Mouse (Mus musculus) central nervous system, embryonic 11.5 days (tissue): ENCODE measurements around the gene Gm7029. TPM values are rescaled to one million over a fixed set of nuclear protein-coding genes. Genes with fewer than 3 reads are reported as not detected.

Experiments used
- polyA plus RNA-seq: library from polyadenylated mRNA; depleted of rRNA; stranded (reverse); fragments of >200 nt; gene quantifications from 2 replicates; pipeline ENCODE4 v1.2.3, GENCODE M21; 2012; rRNA removed

Gene Gm7029
- polyA plus RNA-seq = not detected in 2 replicates

DNA sequence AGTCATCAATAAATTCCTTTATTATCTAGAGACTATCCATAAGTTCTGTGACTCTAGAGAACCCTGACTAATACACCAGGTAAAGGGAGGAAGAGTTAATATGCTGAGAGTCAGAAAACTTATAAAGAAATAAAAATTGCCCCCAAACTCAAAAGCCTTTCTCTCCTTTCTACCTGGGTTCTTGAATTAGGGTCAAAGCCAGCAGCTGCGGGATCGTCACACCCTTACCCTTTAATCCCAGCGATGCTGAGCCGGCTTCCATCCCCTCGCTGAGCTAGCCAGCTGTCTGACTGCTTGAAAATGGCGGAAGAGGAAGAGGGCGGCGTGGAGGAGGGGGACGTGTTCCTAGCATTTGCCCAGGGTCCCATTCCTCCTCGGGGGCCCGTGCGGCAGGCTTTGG lies at the start of gene Gm7029:
Gene Gm7029 (plus strand): TSS at position 301 of the 400 bp plus-strand sequence.

DNA sequence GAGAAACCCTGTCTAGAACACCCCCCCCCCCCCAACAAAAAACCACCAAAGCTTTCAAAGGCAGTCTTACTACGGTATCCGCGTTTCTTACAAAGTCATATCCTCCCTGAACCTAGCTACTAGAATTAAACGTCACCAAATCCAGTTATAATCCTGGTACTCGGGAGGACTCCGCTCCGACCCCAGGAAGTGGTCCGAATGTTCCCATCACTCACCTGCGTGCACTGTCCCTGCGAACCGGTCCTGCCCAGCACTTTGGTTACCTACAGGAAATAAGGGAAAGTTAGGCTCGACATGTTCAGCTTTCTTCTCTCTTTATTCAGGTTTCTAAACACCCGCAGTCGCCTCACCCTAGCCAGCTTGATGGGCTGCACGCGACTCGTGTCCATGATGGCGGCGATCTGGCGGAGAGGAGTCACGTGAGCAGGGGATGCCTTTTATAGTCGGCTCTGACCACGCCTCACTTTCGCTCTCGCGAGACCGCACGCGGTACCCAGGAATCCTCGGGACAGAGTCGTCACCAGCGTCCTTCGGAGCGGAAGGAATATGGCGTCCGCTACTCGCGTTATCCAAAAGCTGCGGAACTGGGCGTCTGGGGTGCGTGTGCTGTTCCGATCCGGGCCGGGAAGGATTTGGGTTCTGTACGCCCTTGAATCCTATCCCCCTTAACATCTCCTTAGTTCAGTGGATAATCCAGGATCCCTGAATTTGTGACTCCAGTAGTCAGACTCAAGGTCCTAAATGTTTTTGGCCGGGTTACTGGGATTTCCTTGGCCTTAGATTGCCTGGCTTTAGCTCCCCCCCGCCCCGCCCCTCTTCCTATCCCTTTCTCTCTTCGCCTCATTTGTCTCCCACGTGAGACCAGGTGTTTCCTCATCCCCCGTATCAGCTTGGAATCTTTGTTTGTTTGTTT lies 49.3 kb upstream of the Gm7029 start, which contains the start of the genes Rps28 and Ndufa7:
Gene Rps28 (minus strand): TSS at position 479 of the 913 bp plus-strand sequence.
Gene Ndufa7 (plus strand): TSS at position 489 of the 913 bp plus-strand sequence.

DNA sequence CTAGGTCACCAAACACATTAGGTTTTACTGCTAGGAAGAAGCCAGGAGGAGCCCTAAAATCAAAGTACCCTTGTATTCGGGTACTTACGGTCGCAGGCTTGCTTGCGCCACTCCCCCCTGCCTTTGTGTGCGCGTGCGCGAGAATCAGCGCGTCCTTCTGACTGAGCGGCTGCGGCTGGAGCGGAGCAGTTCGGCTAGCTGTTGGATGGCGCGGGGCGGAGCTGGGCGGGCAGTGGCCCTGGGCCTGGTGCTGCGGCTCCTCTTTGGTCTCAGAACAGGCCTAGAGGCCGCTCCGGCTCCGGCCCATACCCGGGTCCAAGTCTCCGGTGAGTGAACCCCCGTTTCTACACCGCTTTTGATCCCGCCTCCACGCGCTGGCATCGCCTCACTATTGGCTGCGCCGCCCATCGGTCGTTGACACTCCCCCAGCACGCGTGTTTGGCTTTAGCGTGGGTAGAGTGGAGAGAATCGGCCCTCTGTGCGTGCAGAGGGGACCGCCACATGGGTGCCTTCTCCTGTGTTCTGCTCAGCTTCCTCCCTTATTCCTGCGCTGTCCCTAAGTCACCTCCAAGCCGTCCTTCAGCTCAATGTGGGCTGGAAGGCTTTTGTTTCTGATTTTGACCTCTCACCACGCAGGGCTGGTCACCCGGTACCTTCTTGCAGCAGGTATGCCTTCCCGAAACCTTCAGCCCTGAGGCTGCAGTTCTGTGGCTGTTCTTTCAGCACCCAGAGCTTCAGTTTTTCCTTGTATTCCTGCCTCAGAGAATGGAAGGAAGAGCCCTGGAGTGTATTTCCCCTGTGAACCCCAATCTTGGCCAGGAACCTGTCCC lies 30.5 kb upstream of the Gm7029 start, which contains the start of gene Cd320:
Gene Cd320 (plus strand): TSS at position 126 of the 830 bp plus-strand sequence.

DNA sequence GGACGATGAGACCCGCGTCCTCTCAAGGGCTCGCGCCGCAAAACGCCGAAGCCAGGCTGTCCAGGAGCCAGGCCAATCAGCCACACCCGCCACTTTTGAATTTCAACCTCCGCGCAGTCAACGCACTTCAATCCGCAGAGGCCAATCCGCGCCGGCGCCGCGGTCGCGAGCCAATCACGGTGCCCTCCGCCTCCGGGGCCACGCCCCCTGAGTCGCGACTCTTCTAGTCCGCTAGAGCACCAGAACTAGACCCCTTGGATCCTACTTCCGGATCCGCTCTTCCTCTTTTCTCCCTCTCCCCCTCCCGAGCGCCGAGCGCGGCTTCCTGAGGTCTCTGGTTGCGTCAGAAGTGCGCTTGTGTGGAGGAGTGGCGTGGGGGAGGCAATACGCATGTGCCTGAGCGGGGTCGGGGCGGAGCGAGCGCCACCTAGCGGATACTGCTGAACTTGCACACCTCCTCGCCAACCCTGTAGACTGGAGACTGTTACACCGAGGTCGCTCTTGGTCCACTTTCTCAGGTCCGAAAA lies 17.0 kb downstream of the Gm7029 start, which contains the start of gene Kifc1:
Gene Kifc1 (minus strand): TSS at position 129 of the 527 bp plus-strand sequence.

DNA sequence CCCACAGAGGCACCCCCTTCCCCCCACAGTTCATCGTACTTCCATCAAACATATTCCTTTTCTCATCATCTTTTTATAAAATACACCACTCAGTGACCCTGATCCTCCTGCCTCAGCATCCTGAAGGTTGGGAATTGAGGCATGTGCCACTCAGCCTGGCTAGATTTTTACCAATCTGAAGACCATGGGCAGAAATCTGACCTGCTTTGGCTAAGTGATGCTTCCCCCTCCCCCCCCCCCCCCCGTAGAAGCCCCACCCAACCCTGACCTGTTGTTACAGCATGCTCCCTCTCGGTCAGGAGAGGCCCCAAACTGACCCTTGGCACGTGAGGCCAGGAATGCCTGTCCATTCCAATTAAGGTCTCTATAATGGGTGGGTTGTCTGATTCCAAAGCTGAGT lies 31.2 kb downstream of the Gm7029 start, which contains the start of gene Platr17:
Gene Platr17 (plus strand): TSS at position 301 of the 400 bp plus-strand sequence.

DNA sequence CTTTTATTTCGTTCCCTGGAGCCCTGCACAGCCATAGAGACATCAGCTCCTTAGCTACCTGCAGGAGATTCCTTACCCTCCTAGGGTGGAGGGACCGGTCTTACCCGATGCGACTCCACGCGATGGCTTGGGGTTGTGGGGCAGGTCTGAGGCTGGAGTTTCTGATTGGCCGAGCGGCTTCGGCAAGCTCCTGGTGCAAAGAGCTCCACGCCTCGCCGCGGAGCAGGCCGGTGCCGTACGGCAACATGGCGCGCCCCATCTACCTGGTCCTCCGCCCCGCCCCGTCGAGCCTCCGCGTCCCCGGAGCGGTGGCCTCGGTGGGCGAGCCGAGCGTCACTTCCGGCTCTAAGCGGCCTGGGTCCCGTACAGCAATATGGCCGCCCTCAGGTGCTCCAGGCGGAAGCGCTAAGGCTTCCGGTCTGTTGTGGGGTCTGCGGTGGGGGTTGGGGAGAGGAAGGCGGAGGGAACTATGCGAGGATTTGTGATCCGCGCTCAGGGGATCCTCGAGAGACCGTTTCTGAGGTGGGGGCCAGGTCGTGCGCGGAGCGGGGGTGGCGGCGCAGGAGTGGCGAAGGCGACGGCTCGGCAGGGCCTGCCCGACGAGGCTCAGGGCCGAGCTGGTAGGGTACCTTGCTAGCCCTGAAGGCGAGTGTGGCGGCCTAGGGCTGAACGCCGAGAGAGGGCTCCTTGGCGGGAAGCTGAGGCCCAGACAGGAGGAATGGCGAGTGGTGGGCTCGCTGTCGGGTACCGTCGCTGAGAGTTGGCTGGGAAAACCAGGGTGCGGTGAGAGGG lies 35.6 kb downstream of the Gm7029 start, which contains the start of gene Daxx:
Gene Daxx (plus strand): TSS at position 338 of the 792 bp plus-strand sequence.

DNA sequence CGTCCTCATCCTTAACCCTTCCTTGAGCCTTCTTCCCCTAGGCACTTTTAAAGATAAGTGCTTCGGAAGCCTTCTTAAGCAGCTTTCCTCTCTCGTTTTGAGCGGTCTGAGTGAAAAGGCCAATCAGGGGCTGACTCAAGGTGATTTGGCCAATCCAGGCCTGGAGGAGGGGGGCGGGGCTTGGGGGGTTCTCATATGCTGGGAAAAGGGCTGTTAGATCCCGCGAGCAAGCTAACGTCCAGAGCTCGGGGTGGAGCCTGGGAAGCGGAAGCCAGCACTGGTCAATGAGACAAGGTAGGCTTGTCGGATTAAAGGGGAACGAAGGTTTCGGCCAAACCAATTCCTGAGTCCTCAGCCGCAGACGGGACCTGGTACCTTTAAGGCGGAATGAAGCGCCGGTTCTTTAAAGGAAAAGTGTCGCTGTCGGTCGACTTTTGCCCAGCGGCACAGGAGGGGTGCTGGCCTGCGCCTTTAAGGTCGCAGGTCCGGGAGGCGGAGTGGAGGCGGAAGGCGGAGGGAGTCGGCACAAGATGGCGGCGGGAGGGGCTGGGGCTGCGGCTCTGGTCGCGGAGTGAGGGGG lies 42.1 kb downstream of the Gm7029 start, which contains the start of the genes Tapbp and Zbtb22:
Gene Tapbp (plus strand): TSS at position 229 of the 580 bp plus-strand sequence.
Gene Zbtb22 (plus strand): TSS at position 234 of the 580 bp plus-strand sequence.

Other genes with a start within 250 kb of the Gm7029 start
- 46.5 and 72.9 TPM in 2 replicates for gene Zfp414, start 244.7 kb upstream of the Gm7029 start, polyA plus RNA-seq
- gene Pram1, start 235.8 kb upstream of the Gm7029 start, polyA plus RNA-seq = 0.60 and 0.77 TPM in 2 replicates
- gene Hnrnpm, start 187.0 kb upstream of the Gm7029 start, polyA plus RNA-seq = 448 and 832 TPM in 2 replicates
- gene March2, start 155.2 kb upstream of the Gm7029 start, polyA plus RNA-seq = 35.1 and 48.1 TPM in 2 replicates
- gene Rab11b, start 113.3 kb upstream of the Gm7029 start, polyA plus RNA-seq = 229 and 347 TPM in 2 replicates
- gene Angptl4, start 92.0 kb upstream of the Gm7029 start, polyA plus RNA-seq = 9.9 and 15.8 TPM in 2 replicates
- 26.6 and 36.0 TPM in 2 replicates for gene Kank3, start 63.3 kb upstream of the Gm7029 start, polyA plus RNA-seq
- gene Rps28, start 49.3 kb upstream of the Gm7029 start, polyA plus RNA-seq = 1,507 and 1,646 TPM in 2 replicates
- 204 and 305 TPM in 2 replicates for gene Ndufa7, start 49.3 kb upstream of the Gm7029 start, polyA plus RNA-seq
- 44.5 and 53.5 TPM in 2 replicates for gene Cd320, start 30.7 kb upstream of the Gm7029 start, polyA plus RNA-seq
- 69.2 and 101 TPM in 2 replicates for gene Kifc1, start 16.8 kb downstream of the Gm7029 start, polyA plus RNA-seq
- gene Platr17, start 31.3 kb downstream of the Gm7029 start, polyA plus RNA-seq = 0.31 and 0.34 TPM in 2 replicates
- gene Daxx, start 35.6 kb downstream of the Gm7029 start, polyA plus RNA-seq = 44.9 and 59.5 TPM in 2 replicates
- 10.9 and 14.0 TPM in 2 replicates for gene Tapbp, start 42.1 kb downstream of the Gm7029 start, polyA plus RNA-seq
- gene Zbtb22, start 42.1 kb downstream of the Gm7029 start, polyA plus RNA-seq = 29.6 and 32.9 TPM in 2 replicates
- gene Rgl2, start 55.7 kb downstream of the Gm7029 start, polyA plus RNA-seq = 130 and 228 TPM in 2 replicates
- 119 and 140 TPM in 2 replicates for gene Pfdn6, start 66.5 kb downstream of the Gm7029 start, polyA plus RNA-seq
- 32.1 and 46.5 TPM in 2 replicates for gene Wdr46, start 66.8 kb downstream of the Gm7029 start, polyA plus RNA-seq
- 4.3 and 4.7 TPM in 2 replicates for gene B3galt4, start 77.7 kb downstream of the Gm7029 start, polyA plus RNA-seq
- 44.6 and 48.5 TPM in 2 replicates for gene Vps52, start 82.0 kb downstream of the Gm7029 start, polyA plus RNA-seq
- gene Rps18, start 82.2 kb downstream of the Gm7029 start, polyA plus RNA-seq = 1,239 and 1,610 TPM in 2 replicates
- gene H2-K1, start 126.5 kb downstream of the Gm7029 start, polyA plus RNA-seq = 26.7 and 37.4 TPM in 2 replicates
- gene Ring1, start 150.8 kb downstream of the Gm7029 start, polyA plus RNA-seq = 55.3 and 116 TPM in 2 replicates
- gene H2-Ke6, start 154.2 kb downstream of the Gm7029 start, polyA plus RNA-seq = 96.6 and 160 TPM in 2 replicates
- 118 and 126 TPM in 2 replicates for gene Slc39a7, start 157.8 kb downstream of the Gm7029 start, polyA plus RNA-seq
- 70.8 and 149 TPM in 2 replicates for gene Rxrb, start 158.0 kb downstream of the Gm7029 start, polyA plus RNA-seq
- 7.9 and 11.4 TPM in 2 replicates for gene Col11a2, start 165.6 kb downstream of the Gm7029 start, polyA plus RNA-seq
- 0.30 and 0.45 TPM in 2 replicates for gene H2-Oa, start 218.5 kb downstream of the Gm7029 start, polyA plus RNA-seq
- 5.2 and 6.9 TPM in 2 replicates for gene H2-DMa, start 245.7 kb downstream of the Gm7029 start, polyA plus RNA-seq
- gene Brd2, start 248.8 kb downstream of the Gm7029 start, polyA plus RNA-seq = 188 and 203 TPM in 2 replicates